Mouse (Mus musculus) testis, adult 2 months (tissue): ENCODE data around the gene Pcif1.

Source experiments
- CTCF ChIP-seq: fragments of 200-500 bp; IDR thresholded peaks from 2 replicates; pipeline ENCODE4 v1.5.1; 2012; ENCODE audit warnings: low read depth, mild to moderate bottlenecking, inconsistent platforms, low read length, moderate library complexity; ENCODE audit not compliant: control insufficient read depth, insufficient read depth, insufficient replicate concordance
- POLR2A ChIP-seq: fragments of 200-500 bp; IDR thresholded peaks from 2 replicates; pipeline ENCODE4 v1.6.1; 2012; ENCODE audit warnings: low read depth, mild to moderate bottlenecking, inconsistent platforms, low read length, moderate library complexity; ENCODE audit not compliant: control insufficient read depth

DNA sequence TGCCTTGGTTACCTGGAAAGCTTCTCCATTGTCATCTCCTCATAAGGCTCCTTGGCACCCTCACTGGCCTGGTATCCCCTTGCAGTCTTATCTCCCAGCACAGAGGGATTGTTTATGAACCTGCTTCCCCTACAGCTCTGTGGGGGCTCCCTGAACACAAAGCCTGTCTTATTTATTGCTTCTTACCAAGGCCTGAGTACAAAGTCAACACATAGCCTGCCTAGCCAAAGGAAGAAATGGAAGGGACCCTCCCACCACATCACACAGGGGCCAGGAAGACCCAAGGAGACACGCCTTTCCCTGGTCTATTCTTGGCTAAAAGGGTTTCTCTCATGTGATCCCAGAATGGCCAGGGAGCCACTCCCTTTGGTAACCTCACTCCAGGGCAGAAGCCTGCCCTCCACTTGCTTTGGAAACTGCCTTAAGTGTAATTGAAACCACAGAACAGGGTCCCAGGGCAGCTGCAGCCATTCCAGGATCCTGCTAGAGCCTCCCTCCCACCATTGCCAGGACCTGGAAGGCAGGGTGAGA, 4.8 kb upstream of the Pcif1 start:
- TF ChIP-seq POLR2A (no peak), CTCF (no peak)
